Mouse (Mus musculus) embryonic stem cell, embryonic (primary cell): ENCODE results near the gene Tbc1d4.

Experiments used
- CTCF ChIA-PET, 4 experiments: fragments of 300-600 bp in 2 of 4; fragments of 350-600 bp in 2 of 4; sonication (Branson Sonifier 250); formaldehyde crosslinking; loops; one replicate each; lab custom pipeline; 2022; ENCODE audit warnings: inconsistent platforms in 2 of 4; lab: Charles Lee
- POLR2A ChIA-PET, 4 experiments: fragments of 300-600 bp in 2 of 4; fragments of 350-600 bp in 2 of 4; sonication (Branson Sonifier 250); formaldehyde crosslinking; loops; one replicate each; lab custom pipeline; 2022; ENCODE audit warnings: antibody characterized with exemption in 4 of 4, inconsistent platforms in 1 of 4; lab: Charles Lee

Tbc1d4 gene

DNA sequence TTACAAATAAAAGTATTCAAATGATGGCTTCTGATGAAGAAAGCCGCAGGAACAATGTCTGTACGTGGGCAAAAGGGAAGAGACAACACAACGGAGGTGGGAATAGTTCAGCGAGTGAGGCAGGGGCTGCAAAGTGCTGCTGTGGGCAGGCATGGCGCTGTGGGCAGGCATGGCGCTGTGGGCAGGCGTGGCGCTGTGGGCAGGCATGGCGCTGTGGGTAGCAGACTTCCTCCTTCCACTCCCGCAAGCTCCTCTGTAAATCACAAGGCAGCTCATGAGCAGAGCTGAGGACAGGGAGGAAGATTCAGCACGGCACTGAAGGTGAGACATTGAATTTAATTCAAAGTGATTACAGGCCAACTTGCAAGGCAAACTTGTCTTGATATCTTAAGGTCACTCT lies 93.0 kb downstream of the Tbc1d4 start:
- ChIA-PET CTCF (no interaction called here), POLR2A (no interaction called here)

DNA sequence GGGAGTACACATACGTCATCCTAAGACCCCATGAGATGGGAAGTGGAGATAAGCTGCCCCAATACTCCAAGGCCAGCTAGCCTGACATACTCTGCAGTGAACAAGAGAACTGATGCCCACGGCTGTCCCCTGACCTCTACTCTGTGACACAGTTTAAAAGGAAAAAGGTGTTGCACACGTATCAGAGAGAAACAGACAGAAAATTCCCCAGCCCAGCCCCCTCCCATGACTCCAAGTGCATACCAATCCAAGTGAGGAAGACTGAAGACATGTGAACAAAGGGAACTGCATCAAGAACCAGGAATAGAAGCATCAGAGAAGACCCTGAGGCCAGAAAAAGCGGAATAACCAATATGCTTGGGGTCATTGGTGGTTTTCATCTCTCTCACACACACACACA lies 93.7 kb downstream of the Tbc1d4 start:
- CTCF ChIA-PET, result no interaction called here
- POLR2A ChIA-PET, result no interaction called here

DNA sequence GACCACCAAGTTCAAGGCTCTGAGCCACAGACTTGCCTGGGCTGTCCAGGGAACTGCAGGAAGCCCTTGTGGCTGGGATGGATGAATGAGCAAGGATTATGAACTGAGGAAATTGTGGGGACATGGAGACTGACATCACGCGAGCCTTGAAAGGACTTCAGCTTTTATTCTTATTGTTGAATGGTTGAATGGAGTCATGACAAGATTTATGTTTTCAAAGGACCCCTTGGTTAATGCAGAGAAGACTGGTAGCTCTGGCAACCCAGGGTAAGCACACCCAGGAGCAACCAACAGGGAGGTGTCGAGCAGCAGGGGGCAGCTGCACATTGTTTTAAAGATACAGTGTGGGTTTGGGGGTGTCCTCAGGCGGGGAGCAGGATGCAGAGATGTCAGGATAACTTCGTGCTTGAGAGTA lies 94.4 kb downstream of the Tbc1d4 start:
- CTCF ChIA-PET, result no interaction called here
- POLR2A ChIA-PET, result interaction anchor here in 1 of 4 experiments (0.7 kb wide), 1 partner anchor 47 kb away, joined by 5 read pairs; no protein-coding TSS in a partner anchor

DNA sequence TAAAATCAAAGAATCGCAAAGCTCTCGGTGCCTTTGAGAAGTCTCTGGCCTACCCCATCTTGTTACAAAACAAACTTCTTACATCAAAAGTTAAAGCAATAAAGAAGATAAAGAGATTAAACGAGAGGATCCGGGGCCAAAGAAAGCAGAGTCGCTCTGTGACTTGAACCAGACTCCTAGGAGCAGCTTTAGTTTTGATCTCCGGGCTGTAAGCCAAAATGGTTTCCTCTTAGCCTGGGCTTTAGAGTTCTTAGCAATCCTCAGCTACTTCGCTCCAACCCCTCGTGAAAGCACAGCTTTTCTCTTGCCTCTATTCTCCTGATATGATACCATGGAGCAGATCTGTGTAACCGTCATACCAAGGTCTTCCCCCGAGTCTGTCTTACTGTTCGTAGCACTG lies 95.8 kb downstream of the Tbc1d4 start:
- ChIA-PET POLR2A (no interaction called here), CTCF (no interaction called here)

DNA sequence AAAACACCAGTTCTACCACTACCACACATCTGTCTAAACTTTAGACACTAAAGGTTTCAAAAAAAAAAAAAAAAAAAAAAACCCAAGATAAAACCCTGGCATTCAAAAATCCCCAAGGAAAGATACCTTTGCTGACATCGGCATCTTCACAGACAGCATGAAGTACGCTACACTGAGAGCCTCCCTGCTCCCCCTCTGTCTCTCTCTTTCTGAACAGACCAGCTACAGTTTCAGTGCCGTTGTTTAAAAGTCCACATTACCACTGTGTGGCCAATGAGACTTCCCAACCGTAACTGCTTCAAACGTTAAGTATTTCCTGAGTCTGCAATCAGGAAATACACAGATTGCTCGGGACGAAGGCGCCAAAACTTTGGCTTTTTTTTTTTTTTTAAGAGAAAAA lies 97.6 kb downstream of the Tbc1d4 start:
- CTCF ChIA-PET, result interaction anchor here in 2 of 4 experiments (0.6 to 0.7 kb wide), 2 partner anchors 21 to 265 kb away, joined by 3 to 5 read pairs; no protein-coding TSS in a partner anchor

DNA sequence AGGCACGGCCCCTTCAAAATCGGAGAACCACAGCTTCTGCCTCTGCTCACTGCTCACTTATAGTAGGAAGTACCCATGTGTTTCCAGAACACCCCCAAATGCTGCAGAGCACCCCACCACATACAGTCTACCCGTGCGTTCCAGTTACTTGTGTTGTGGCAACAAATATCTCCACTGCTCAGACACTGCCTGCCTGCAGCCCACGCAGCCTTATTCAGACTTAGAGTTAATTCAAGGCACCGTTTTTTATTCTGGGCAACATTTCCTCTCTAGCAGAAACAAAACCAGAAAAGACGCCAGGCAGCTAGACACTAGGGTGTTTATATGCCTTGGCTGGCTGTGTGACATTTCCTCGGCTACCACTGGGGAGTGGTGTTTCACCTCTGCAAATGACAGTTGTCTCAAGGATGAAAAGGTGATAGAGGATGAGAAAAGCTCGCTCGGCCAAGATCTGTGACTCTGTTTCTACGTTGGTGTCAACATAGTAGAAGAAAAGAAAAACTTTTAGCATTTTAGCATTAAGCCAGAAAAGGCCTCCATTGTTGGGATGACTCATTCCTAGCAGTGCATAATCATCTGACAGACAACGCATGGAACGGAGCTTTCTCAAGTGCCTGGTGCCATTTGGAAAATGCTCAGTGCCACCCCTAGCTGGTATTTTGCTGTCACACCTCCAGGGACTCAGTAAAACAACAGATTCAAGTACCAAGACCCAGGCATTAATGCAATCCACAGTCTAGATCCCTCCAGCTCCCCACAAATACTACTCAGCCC lies 98.3 kb downstream of the Tbc1d4 start:
- POLR2A ChIA-PET, result interaction anchor here in 1 of 4 experiments (0.5 to 0.7 kb wide), 2 partner anchors 133 to 1226 kb away, joined by 4 to 5 read pairs; partner anchors contain the start of gene Klf12
- CTCF ChIA-PET, result interaction anchor here in 2 of 4 experiments (0.6 to 0.7 kb wide), 2 partner anchors 21 to 266 kb away, joined by 3 to 5 read pairs; no protein-coding TSS in a partner anchor

More for the DNA sequence above, 97.6 kb downstream of the Tbc1d4 start:
- POLR2A ChIA-PET, result interaction anchor here in 1 of 4 experiments (0.7 kb wide), 1 partner anchor 132 kb away, joined by 5 read pairs; no protein-coding TSS in a partner anchor

DNA sequence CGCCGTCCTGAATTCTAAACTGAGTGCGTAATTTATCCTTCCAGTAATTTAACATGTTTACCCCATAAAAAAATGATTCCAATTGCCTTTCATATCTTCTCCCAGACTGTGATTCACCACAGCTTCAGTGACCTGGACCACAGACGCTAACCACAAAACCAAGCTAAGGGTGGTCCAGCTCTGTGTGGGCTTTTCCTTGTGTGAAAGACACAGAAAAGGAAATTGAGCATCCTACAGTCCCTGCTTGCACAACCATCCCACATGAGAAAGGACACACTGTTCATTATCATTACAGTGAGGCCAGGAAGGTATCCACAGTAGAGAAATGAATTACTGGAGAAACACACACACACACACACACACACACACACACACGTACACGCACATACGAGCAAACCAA lies 99.2 kb downstream of the Tbc1d4 start:
- ChIA-PET POLR2A (interaction anchor here in 1 of 4 experiments (0.5 kb wide), 1 partner anchor 1225 kb away, joined by 4 read pairs; the partner anchor contains the start of gene Klf12), CTCF (interaction anchor here in 1 of 4 experiments (0.7 kb wide), 1 partner anchor 203 kb away, joined by 5 read pairs; no protein-coding TSS in a partner anchor)

DNA sequence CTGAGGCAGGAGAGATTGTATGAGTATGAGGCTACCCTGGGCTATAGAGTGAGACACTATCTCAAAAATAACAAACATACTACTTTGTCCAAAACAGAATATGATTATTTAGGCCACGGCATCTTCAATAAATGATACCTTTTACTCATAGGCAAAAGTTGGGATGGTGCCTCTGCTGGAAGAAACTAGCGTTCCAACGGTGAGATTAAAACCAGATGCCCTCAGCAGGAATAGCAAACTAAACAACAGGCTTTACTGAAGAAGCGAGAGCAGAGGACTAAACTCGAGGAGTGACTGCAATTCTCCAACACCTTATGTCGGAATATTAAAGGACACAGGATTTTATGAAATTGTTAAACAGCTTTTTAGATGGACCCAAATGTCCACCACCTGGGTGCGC lies 101.0 kb downstream of the Tbc1d4 start:
- POLR2A ChIA-PET, result no interaction called here
- CTCF ChIA-PET, result no interaction called here

DNA sequence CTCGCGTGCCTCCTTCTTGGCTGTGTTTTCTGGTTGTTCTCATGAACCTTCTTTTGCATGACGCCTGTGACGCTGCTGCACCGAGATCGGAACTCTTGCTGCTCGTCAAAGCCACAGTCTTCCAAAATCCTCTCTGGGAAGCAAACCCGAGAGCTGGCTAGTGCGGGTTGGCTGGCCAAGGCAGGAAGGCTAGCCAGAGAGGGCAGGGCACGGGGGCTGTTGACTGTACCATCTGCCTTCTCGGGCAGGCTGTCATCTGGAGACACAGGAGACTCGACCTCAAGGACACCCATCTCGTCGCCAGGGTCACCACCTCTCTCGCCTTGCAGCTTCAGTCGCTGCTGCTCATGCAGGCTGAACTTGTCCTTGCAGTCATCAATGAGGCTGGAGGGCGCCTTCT lies 101.8 kb downstream of the Tbc1d4 start:
- POLR2A ChIA-PET, result no interaction called here
- CTCF ChIA-PET, result no interaction called here

DNA sequence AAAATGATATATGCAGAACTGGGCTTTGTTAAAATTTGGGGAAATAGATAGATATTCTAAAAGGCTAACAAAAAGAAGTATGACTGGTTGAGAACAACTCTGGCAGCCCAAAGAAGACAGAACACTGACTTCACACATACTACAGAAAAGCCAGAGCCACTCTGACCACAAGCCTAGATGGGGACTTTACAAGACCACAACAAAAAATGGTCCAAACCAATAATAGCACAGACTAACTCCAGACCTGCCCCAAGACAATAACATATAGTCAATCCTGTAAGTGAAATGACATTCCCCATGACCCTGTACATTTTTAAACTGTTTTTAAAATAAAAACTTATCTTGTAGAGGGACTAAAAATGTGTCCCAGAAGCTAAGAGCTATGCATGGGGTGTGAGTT lies 103.2 kb downstream of the Tbc1d4 start:
- ChIA-PET POLR2A (no interaction called here), CTCF (interaction anchor here in 1 of 4 experiments (0.7 kb wide), 1 partner anchor 14 kb away, joined by 4 read pairs; no protein-coding TSS in a partner anchor)

DNA sequence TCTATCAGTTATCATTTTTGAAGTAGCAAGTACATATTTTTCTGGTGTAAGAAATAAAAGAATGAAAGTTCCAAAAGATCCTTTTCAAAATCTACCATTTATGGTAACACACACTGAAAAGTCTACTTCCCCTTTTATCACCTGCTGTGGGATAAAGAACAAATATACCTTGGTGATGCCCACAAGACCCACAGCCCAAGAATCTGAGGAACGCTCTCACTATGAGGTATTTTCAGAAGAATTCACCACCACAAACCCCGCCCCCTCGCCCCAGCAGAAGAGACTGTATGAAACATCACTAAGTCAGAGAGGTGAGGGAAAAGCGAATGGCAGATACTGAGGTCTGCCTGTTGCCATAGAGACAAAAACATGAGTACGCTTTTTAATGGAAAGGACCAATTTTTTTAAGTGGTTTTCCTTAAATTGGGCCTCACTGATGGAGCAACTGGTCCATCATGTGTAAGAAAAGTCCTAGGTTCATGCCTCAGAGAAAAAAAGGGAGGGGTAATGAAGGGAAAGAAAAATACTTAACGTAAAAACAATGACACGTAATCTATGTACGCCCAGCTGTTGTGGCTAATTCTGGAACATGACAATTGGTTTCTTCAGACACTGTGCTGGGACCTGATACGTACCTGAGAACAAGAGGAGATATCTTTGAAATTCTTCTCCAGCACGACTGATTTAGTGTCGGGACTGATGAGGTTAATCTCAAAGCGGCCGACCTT lies 104.4 kb downstream of the Tbc1d4 start:
- ChIA-PET POLR2A (no interaction called here), CTCF (interaction anchor here in 1 of 4 experiments (0.6 kb wide), 1 partner anchor 23 kb away, joined by 3 read pairs; no protein-coding TSS in a partner anchor)

DNA sequence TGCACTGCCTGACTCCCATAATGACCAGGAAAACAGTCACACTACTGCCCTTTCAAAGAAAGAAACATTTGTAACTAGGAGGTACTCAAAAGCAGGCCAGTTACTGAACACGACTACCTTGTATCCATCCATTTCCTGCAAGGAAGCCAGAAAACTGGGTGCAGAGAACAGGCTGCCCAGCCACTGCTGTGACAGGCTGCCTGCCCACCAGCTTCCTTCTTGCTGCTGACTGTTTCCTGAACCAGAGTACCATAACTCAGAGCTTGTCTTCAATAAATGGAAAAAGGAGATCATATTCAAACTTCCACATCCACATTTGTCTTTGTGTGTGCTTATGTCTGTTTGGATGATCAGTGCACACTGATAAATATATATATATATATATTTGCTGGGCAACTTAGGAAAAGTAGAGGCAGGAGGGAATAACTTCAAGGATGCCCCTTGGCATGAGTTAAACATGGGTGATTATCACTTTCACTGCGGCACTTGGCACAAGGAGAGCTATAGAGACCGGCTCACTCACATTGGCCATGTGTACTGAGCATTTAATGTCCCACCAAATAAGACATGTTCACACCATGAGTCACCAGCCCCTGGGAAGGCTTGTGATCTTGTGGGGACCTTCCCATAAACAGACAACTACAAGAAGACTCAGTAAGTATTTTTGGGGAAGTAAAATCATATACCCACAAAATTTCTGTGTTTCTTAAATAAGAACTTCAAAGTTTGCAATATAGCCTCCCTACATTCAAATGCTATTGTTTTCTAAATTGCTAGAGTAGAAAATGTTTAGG lies 105.6 kb downstream of the Tbc1d4 start:
- ChIA-PET POLR2A (no interaction called here), CTCF (interaction anchor here in 2 of 4 experiments (0.7 kb wide), 2 partner anchors 40 to 336 kb away, joined by 3 to 8 read pairs; no protein-coding TSS in a partner anchor)

DNA sequence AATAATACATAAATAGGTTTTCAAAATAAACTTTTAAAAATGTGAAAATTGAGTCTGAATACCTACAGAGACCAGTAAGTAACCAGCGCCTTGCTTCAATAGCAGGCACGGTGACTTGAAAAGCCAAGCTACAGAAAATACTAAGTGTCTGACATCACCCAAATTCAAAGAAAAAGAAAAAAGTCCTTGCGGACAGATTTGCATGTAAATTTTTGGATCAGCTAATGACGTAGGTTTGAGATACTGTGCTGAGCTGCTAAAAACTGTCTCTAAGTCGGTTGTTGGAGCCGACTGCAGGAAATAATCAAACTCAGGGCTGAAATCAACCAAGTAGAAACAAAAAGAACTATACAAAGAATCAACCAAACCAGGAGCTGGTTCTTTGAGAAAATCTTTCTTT lies 107.1 kb downstream of the Tbc1d4 start:
- CTCF ChIA-PET, result no interaction called here
- POLR2A ChIA-PET, result no interaction called here

DNA sequence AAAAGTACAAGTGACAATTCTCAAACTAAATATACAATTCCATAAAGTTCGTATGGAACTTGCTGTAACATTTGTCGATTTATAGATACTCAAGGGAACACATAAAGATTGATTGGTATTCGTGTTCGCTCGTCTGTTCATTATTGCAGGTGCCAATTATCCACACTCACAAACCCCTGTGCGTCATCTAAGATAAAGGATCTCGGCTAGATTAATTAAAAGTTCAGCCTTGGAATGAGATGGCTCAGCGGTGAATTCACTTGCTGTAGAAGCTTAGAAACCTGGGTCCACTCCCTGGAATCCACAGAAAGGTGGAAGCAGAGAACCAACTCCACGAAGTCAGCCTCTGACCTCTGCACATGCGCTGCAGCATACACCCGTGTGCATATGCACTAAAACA lies 107.5 kb downstream of the Tbc1d4 start:
- ChIA-PET POLR2A (no interaction called here), CTCF (no interaction called here)

DNA sequence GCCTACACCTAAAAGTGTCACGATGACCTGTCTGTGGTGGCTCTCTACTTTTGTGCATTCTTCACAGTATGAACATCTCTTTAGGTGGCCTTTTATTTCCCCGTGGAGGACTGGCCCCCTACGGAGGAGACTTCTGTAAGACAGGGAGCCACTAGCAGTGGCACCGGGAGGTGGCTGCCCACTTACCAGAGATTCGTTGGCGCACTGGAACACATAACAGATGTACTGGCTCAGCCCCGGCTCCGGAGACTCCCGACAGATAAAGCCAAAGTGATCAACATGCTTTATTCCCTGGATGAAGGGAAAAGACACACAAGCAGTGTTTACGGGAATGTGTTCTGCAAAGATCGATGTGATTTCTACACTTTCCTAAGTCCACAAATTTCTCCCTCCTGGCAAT lies 108.2 kb downstream of the Tbc1d4 start:
- CTCF ChIA-PET, result no interaction called here
- POLR2A ChIA-PET, result no interaction called here

DNA sequence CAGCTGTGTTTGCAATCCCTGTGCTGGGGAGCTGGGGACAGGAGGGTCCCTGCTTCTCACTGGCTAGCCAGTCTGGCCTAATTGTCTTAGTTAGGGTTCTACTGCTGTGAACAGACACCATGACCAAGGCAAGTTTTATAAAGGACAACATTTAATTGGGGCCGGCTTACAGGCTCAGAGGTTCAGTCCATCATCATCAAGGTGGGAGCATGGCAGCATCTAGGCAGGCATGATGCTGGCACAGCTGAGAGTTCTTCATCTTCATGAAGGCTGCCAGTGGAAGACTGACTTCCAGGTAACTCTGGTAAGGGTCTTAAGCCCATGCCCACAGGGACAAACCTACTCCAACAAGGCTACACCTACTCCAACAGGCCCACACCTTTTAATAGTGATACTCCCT lies 109.2 kb downstream of the Tbc1d4 start:
- CTCF ChIA-PET, result no interaction called here
- POLR2A ChIA-PET, result no interaction called here

DNA sequence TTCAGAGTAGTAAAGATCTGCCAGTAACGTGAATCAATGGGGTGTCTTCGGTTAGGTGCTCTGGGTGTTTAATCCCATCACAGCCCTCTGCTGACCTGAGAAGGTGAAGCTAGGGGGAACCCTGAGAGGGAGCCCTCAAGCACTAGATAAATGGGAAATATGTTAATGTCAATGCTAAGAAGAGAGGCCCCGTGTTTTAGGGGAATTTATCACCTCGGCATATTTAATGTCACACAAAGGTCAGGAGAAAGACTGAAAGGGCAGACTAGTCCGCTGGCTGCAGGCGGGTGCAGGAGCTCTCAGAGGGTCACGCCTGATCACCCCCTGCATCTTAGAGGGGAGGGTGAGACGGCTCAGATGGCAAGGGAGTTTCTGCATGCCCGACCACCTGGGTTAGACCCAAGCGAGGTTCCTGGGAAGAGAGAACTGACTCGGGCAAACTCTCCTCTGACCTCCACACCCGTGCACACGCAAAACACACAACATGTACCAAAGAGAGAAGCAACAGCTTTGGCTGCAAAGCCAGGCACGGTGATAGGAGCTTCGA lies 120.7 kb downstream of the Tbc1d4 start:
- ChIA-PET CTCF (no interaction called here), POLR2A (interaction anchor here in 1 of 4 experiments (0.6 kb wide), 1 partner anchor 154 kb away, joined by 3 read pairs; no protein-coding TSS in a partner anchor)

DNA sequence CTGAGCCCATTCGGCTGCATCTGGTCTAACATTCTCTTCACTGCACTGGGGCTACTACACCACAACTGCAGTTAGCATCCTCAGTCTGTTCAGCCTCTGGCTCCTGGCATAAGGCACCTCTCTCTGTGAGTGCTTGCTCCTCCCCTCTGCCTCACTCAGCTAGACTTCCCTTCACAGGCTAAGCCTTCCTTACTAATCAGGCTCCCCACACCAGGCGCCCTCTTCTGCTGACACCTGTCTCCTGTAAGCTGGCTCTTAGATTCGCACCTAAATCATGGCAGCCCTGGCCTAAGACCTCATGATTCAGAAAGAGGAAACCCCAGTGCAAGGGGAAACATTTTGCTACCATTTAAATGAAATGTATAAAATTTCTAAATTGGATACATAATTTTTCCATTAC lies 122.4 kb downstream of the Tbc1d4 start:
- ChIA-PET CTCF (no interaction called here), POLR2A (no interaction called here)

DNA sequence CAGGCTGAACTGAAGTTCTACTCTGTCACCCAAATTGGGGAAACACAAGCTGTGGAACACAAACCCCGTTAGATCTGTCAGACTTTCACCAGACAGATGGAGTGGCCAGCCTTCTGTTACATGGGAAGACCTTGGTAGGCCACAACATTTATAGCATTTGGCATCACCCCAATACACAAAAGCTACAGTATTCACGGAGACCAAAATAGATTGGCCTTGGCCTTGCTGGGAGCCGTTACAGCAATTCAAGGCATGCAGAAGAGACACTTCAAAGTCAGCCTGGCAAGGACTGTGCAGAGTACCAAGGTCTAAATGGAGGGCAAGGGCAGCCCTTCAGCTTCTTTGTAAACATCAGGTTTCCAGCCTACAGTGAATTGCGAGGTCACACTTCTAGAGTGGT lies 125.8 kb downstream of the Tbc1d4 start:
- CTCF ChIA-PET, result interaction anchor here in 1 of 4 experiments (1.2 kb wide), 1 partner anchor 23 kb away, joined by 3 read pairs; no protein-coding TSS in a partner anchor
- POLR2A ChIA-PET, result no interaction called here
